Mouse (Mus musculus) lung, postnatal 36 days (tissue): ENCODE measurements around the gene Cypt12.

Experiments
- DNase-seq: peaks from one replicate; pipeline ENCODE4 v3.0.0; 2022; ENCODE audit warnings: mixed read lengths

Cypt12 gene

GRCm38 (mm10) chr3:17948299-17948698 is at the start of gene Cypt12:
Cypt12 (plus strand) TSS chr3:17948410.
- DNase-seq: no peak

- no peak for DNase-seq
Observed at GRCm38 (mm10) chr3:17913796-17914195, 34.4 kb upstream of the Cypt12 start.

GRCm38 (mm10) chr3:17940206-17940605 is 8.0 kb upstream of the Cypt12 start:
- no peak for DNase-seq
